Mouse (Mus musculus) forebrain, embryonic 14.5 days (tissue): ENCODE data around the gene Tbc1d12. TPM values are rescaled to one million over a fixed set of nuclear protein-coding genes. Genes with fewer than 3 reads are reported as not detected.

Experiments used
- ATAC-seq: fragments of 200-750 bp; cut with Nextera tagmentation; 2 replicates; pipeline ENCODE4 v1.8.0; 2017; ENCODE audit warnings: mild to moderate bottlenecking, moderate library complexity
- DNase-seq: peaks from one replicate; pipeline ENCODE4 v3.0.0-alpha.2; 2015; ENCODE audit warnings: low spot score
- H3K27ac ChIP-seq: fragments of 300-500 bp; sonication (generic); 2 replicates; pipeline ENCODE4 v1.5.1; 2014; ENCODE audit warnings: low read depth, mild to moderate bottlenecking, control low read depth, low read length, moderate library complexity
- H3K27me3 ChIP-seq: fragments of 300-500 bp; sonication (generic); replicated peaks from 2 replicates; pipeline ENCODE4 v1.6.1; 2014; ENCODE audit warnings: low read length, control low read depth, mixed read lengths; ENCODE audit not compliant: control insufficient read depth, insufficient read depth
- H3K36me3 ChIP-seq: fragments of 300-500 bp; sonication (generic); 2 replicates; pipeline ENCODE4 v1.6.1; 2014; ENCODE audit warnings: low read length, control low read depth; ENCODE audit not compliant: control insufficient read depth, insufficient read depth
- H3K4me1 ChIP-seq: fragments of 300-500 bp; sonication (generic); 2 replicates; pipeline ENCODE4 v1.6.1; 2014; ENCODE audit warnings: antibody characterized with exemption, low read length, control low read depth; ENCODE audit not compliant: control insufficient read depth, insufficient read depth
- H3K4me2 ChIP-seq: fragments of 300-500 bp; sonication (generic); 2 replicates; pipeline ENCODE4 v1.6.1; 2014; ENCODE audit warnings: mild to moderate bottlenecking, control low read depth, low read length
- H3K4me3 ChIP-seq: fragments of 300-500 bp; sonication (generic); 2 replicates; pipeline ENCODE4 v1.5.1; 2014; ENCODE audit warnings: low read depth, low read length, control low read depth
- H3K9ac ChIP-seq: fragments of 300-500 bp; sonication (generic); 2 replicates; pipeline ENCODE4 v1.6.1; 2014; ENCODE audit warnings: mild to moderate bottlenecking, low read length, control low read depth, moderate library complexity
- H3K9me3 ChIP-seq: fragments of 300-500 bp; sonication (generic); replicated peaks from 2 replicates; pipeline ENCODE4 v1.6.1; 2016; ENCODE audit warnings: low read length, control low read depth, mixed read lengths; ENCODE audit not compliant: control insufficient read depth
- WGBS: fragments of 180-500 bp; shearing (Covaris S2); extraction: QIAGEN DNeasy Blood & Tissue Kit; methylation state at CpG from one replicate; pipeline ENCODE4 v1.1.7; 2014; 5-methylcytosine and 5-hydroxymethylcytosine counted together
- polyA plus RNA-seq: library from polyadenylated mRNA; unstranded; fragments of >200 nt; fragmentation: Nextera tagmentation; extraction: Ambion mirVana; gene quantifications from 2 replicates; pipeline ENCODE4 v1.2.1, GENCODE M21; 2014

Gene Tbc1d12
- polyA plus RNA-seq, 1 experiment from 2014 or later = 6.2 TPM

DNA sequence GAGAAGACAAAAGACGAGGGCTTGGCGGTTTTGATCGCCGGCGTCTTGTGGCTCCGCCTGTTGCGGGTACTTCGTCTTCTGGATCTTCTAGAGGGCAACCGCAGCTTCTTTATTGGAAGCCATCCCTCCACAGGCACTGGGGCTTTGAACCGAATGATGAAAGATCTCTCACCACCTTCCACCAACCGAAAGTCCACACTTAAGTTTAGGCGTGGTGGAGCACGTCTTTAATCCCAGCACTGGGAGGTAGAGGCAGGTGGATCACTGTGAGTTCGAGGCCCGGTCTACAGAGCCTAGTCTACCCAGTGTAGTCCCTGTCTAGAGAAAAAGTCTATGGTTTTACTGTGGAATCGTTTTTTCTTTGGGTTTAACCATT, 17.0 kb upstream of the Tbc1d12 start:
- Histone ChIP-seq H3K9me3 (no peaks in the 10 kb centered on the region), H3K4me1 (0 out of 2 replicates have a peak, but pooled peaks cover 4% of the 10 kb centered on the region), H3K9ac (peak overlapping the region; percentile 83), H3K36me3 (peaks cover 16% of the 10 kb centered on the region), H3K27ac (peak overlapping the region; percentile 48; the same call in 1 of the 2 replicates), H3K4me2 (peak overlapping the region; percentile 72), H3K4me3 (peak overlapping the region; percentile 83), H3K27me3 (no peaks in the 10 kb centered on the region)
- 12% methylated on average over 16 of the region's 16 CpGs for WGBS
- DNase-seq = no peak
- peak; percentile 73 for ATAC-seq

DNA sequence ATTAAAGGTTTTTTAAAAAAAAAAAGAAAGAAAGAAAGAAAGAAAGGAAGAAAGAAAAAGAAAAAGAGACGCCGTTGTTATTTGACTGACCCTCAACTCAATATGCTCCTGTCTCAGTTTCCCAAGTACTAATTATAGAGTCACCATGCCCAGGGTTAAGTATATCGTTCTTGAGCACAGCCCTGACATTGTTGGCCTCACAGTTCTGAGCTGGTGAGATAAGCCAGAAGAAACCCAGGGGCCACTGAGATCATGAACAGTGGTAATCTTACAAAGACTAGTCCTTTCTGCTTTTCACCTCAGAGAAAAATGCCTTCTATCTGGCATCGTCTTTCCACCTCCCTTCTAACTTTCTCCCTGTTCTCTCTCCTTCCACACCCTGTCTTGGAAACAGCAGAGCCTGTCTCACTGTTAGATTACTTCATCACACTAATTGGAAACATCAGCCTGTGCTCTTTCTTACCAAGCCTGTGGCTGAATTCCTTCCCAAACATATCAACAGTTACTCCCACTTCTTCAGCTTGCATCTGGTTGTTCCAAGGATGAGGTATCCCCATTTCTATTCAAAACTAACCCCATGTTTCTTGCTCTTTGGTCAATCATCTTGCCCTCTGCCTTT, 16.1 kb upstream of the Tbc1d12 start:
- no peak for ATAC-seq

DNA sequence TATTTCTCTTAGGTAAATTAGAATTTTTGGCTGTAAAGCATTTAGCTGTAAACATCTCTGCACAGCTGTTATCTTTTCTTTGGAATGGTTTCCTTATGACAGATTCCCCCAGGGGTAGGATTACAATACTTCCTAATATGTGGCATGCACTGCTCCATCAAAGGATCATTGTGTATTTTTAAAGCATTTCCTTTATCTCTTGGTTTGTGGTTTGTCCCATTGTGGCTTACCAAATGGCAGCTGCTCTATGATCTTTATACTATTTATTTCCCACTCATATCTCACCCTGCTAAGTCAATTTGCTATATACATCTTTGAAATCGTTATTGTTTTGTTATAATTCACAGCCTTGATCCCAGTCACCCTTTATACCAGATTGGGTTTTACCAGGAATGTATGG, 3.2 kb upstream of the Tbc1d12 start:
- 77% methylated on average over 1 of the region's 1 CpGs for WGBS

More for the DNA sequence above, 16.1 kb upstream of the Tbc1d12 start:
- H3K27me3 ChIP-seq = no peaks in the 10 kb centered on the region
- WGBS = 93% methylated on average over 4 of the region's 4 CpGs
- H3K27ac ChIP-seq = no peak overlapping the region
- H3K4me1 ChIP-seq = 0 out of 2 replicates have a peak, but pooled peaks cover 4% of the 10 kb centered on the region
- DNase-seq = no peak
- peaks cover 7% of the 10 kb centered on the region for H3K36me3 ChIP-seq
- H3K4me3 ChIP-seq = no peak overlapping the region
- H3K4me2 ChIP-seq = no peak overlapping the region
- no peaks in the 10 kb centered on the region for H3K9me3 ChIP-seq
- H3K9ac ChIP-seq = no peak overlapping the region

DNA sequence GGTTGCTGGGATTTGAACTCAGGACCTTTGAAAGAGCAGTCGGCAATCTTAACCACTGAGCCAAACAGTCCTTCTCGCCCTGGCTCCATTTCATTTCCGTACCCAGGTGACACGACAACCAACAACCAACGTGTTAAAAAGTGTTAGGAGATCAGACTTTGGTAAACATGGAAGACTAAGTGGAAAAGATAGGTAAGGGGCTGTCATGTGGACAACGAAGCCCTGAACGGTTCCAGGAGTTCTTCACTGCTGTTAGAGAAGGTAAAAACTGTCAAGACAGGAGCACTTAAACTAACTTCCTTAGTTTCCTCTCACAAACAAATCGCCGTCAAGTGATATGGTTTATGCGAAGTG, 318 bp upstream of the Tbc1d12 start:
- Histone ChIP-seq H3K27me3 (no peaks in the 10 kb centered on the region), H3K4me1 (peaks cover 13% of the 10 kb centered on the region; the same call in 1 of the 2 replicates), H3K9ac (peak overlapping the region; percentile 86), H3K36me3 (no peaks in the 10 kb centered on the region), H3K4me2 (peak overlapping the region; percentile 55), H3K4me3 (peak overlapping the region; percentile 83), H3K27ac (0 out of 2 replicates have a peak overlapping the region, but pooled peaks have one; percentile 87), H3K9me3 (no peaks in the 10 kb centered on the region)
- ATAC-seq = no peak
- no peak for DNase-seq
- WGBS = 30% methylated on average over 10 of the region's 10 CpGs

More for the DNA sequence above, 3.2 kb upstream of the Tbc1d12 start:
- Histone ChIP-seq H3K4me1 (peaks cover 7% of the 10 kb centered on the region; the same call in 1 of the 2 replicates), H3K36me3 (no peaks in the 10 kb centered on the region), H3K27me3 (no peaks in the 10 kb centered on the region), H3K4me2 (no peak overlapping the region), H3K27ac (no peak overlapping the region), H3K4me3 (no peak overlapping the region), H3K9ac (no peak overlapping the region), H3K9me3 (no peaks in the 10 kb centered on the region)
- ATAC-seq = no peak
- no peak for DNase-seq

DNA sequence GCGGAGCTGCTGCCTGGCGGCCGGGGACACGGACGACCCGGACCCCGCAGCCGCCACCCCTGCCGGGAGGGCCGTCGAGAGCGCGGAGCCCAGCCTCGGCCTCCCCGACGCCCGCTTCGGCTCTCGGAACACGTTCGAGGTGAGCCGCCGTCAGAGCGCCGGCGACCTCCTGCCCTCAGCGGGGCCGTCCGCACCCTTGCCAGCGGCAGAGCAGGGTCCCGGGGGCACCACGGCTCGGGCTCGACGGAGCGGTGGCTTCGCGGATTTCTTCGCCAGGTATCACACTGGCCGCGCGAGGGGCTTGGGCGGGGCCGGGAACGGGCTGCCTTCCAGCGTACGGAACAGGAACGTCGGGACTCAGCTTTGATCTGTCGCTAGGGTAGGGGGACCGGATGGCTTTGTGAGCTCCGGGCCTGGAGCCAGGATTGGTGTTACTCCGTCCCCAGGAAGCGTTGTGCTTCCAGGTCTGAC, 827 bp downstream of the Tbc1d12 start:
- WGBS = under 1% methylated on average over 53 of the region's 54 CpGs
- no peaks in the 10 kb centered on the region for H3K36me3 ChIP-seq
- H3K4me3 ChIP-seq = peak overlapping the region; percentile 83
- ATAC-seq = peak; percentile 54
- no peaks in the 10 kb centered on the region for H3K27me3 ChIP-seq
- H3K27ac ChIP-seq = peak overlapping the region; percentile 87
- H3K4me1 ChIP-seq = peaks cover 13% of the 10 kb centered on the region; the same call in 1 of the 2 replicates
- H3K9ac ChIP-seq = peak overlapping the region; percentile 86
- peak; percentile 76 for DNase-seq
- peak overlapping the region; percentile 55 for H3K4me2 ChIP-seq
- H3K9me3 ChIP-seq = no peaks in the 10 kb centered on the region

DNA sequence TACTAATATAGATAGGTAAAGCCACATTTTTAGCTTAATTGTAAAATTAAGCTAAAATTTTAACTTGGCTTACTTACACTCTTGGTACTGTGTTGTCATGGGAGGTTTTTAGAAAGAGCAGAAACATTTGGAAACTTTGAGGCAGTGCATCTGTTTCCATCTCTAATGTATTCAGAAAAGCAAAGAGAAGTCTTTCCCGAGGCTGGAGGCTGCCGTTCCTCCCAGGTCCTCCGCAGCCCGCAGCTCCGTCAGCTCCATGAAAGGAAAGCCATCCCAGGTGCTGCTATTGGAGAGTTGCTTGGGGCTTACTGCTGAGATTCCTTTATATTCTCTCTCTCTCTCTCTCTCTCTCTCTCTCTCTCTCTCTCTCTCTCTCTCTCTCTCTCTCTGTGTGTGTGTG, 8.4 kb downstream of the Tbc1d12 start:
- no peak overlapping the region for H3K27ac ChIP-seq
- H3K36me3 ChIP-seq = no peaks in the 10 kb centered on the region
- 62% methylated on average over 5 of the region's 5 CpGs for WGBS
- H3K9ac ChIP-seq = no peak overlapping the region
- H3K4me2 ChIP-seq = no peak overlapping the region
- H3K9me3 ChIP-seq = no peaks in the 10 kb centered on the region
- ATAC-seq (no peak), DNase-seq (no peak)
- no peak overlapping the region for H3K4me3 ChIP-seq
- H3K27me3 ChIP-seq = no peaks in the 10 kb centered on the region
- no peaks in the 10 kb centered on the region for H3K4me1 ChIP-seq

DNA sequence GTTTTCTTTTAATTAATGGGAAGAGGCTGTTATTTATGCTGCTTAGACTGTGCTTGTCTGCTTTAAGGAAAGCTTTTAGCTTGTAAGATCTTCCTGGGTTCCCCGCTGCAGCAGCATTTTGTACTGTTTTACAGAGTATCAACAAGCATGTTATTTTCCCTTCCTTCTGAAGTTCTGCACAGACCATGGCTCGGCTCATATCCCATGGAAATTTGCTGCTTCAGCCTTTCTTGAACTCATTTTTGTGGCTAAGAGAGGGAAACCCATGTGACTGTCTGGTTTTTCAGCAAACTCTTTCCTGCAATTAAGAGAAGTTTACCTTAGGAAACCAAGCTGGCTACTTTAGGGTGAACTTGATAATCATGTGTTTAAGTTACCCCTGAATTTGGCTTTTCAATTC, 10.0 kb downstream of the Tbc1d12 start:
- DNase-seq (no peak), ATAC-seq (no peak)
- Histone ChIP-seq H3K36me3 (no peaks in the 10 kb centered on the region), H3K27me3 (no peaks in the 10 kb centered on the region), H3K4me3 (no peak overlapping the region), H3K9me3 (no peaks in the 10 kb centered on the region), H3K4me2 (no peak overlapping the region), H3K4me1 (no peaks in the 10 kb centered on the region), H3K27ac (no peak overlapping the region), H3K9ac (no peak overlapping the region)
- WGBS = 94% methylated on average over 2 of the region's 2 CpGs

DNA sequence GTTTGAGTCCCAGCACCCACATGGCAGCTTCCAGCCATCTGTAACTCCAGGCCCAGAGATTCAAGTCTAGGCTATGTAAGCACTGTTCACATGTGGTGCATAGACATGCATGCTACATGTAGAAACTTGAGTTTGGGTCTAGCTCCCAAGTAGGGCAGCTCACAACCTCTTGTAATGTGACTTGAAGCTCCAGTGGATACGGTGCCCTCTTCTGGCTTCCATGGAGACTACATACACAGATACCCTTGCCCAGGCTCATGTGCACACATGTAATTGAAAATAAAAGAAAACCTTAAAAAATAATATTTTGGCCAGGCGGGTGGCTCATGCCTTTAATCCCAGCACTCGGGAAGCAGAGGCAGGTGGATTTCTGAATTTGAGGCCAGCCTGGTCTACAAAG, 21.8 kb downstream of the Tbc1d12 start:
- Histone ChIP-seq H3K4me1 (no peaks in the 10 kb centered on the region), H3K9me3 (no peaks in the 10 kb centered on the region), H3K36me3 (no peaks in the 10 kb centered on the region), H3K27me3 (no peaks in the 10 kb centered on the region), H3K4me3 (no peak overlapping the region), H3K9ac (no peak overlapping the region), H3K27ac (no peak overlapping the region), H3K4me2 (no peak overlapping the region)
- DNase-seq (no peak), ATAC-seq (no peak)
- 93% methylated on average over 3 of the region's 3 CpGs for WGBS

DNA sequence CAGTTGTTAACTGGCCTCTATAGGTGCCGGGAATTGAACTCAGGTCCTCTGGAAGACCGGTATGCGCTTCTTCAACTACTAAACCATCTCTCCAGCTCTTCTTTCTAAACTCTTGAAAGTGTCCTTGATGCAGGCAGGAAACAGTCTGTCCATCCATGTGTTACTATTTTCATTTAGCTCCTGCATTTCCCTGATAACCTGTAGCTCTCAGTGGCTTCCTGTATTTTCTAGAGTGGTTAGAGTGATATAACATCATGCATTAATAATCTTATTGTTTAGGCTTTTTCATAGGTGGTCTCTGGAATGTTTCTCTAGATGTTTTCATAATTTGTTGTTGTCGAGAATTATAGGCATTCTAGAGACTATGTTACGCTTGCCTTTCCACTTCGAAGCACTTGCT, 26.1 kb downstream of the Tbc1d12 start:
- DNase-seq (no peak), ATAC-seq (no peak)

More for the DNA sequence above, 26.1 kb downstream of the Tbc1d12 start:
- Histone ChIP-seq H3K4me2 (no peak overlapping the region), H3K27me3 (no peaks in the 10 kb centered on the region), H3K36me3 (no peaks in the 10 kb centered on the region), H3K9ac (no peak overlapping the region), H3K4me3 (no peak overlapping the region), H3K27ac (no peak overlapping the region), H3K9me3 (no peaks in the 10 kb centered on the region), H3K4me1 (no peaks in the 10 kb centered on the region)
- WGBS = 92% methylated on average over 6 of the region's 6 CpGs
